Mouse (Mus musculus): ENCODE results near the gene Foxk1.

DNA sequence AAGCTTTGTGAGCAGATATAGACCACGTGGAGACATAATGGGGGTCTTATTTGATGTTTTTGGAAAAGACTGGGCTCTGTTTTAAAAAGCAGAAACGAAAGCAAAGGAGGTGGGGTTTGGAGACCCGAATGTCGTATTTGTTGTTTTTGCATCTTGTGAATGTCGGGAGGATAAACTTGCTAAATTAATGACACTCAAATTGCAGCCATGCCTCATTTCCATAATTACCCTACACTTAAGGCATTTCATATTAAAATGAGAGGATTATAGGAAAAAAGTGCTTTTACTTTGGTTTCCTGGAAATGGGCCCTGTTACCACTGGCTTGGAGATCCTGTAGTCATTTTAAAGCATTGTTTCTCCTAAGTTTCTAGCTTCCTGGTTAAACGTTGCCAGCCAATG is 7.9 kb downstream of the Foxk1 start:
- TF ChIP-seq CTCF (IDR thresholded peaks at IDR 0.05; ENCODE audit: insufficient read depth, low read length) (no peak), POLR2A (IDR thresholded peaks at IDR 0.05; ENCODE audit: borderline replicate concordance, extremely low read depth, low read depth, low read length) (no peak)

Data from lung, adult 2 months (tissue).